Mouse (Mus musculus) bone marrow, adult 2 months (tissue): ENCODE measurements around the gene Cds1. TPM values are rescaled to one million over a fixed set of nuclear protein-coding genes. Genes with fewer than 3 reads are reported as not detected.

Source experiments
- H3K27ac ChIP-seq: fragments of 200-500 bp; 2 replicates; pipeline ENCODE4 v1.5.1; 2012; ENCODE audit warnings: low read depth, mild to moderate bottlenecking, control low read depth, inconsistent platforms, low read length; ENCODE audit not compliant: control insufficient read depth, poor library complexity, insufficient read depth
- H3K4me1 ChIP-seq: fragments of 200-500 bp; 2 replicates; pipeline ENCODE4 v1.6.1; 2011; ENCODE audit warnings: low read length; ENCODE audit not compliant: control insufficient read depth, insufficient read depth
- H3K4me3 ChIP-seq: fragments of 200-500 bp; replicated peaks from 2 replicates; pipeline ENCODE3; 2011; ENCODE audit warnings: mild to moderate bottlenecking, low read depth, low read length, control low read depth; ENCODE audit not compliant: control insufficient read depth
- CTCF ChIP-seq: fragments of 200-500 bp; IDR thresholded peaks from 2 replicates; pipeline ENCODE4 v1.5.1; 2011; ENCODE audit warnings: low read length, control low read depth; ENCODE audit not compliant: control insufficient read depth, insufficient read depth
- POLR2A ChIP-seq: fragments of 200-500 bp; IDR thresholded peaks from 2 replicates; pipeline ENCODE4 v1.6.1; 2011; ENCODE audit warnings: low read depth, mild to moderate bottlenecking, control low read depth, low read length, borderline replicate concordance; ENCODE audit not compliant: control insufficient read depth
- WGBS: fragments of 180-500 bp; shearing (Covaris S2); methylation state at CpG from one replicate; pipeline ENCODE4 v1.1.7; 2018; 5-methylcytosine and 5-hydroxymethylcytosine counted together
- polyA plus RNA-seq: library from polyadenylated mRNA; stranded (reverse); fragments of >200 nt; gene quantifications from 2 replicates; pipeline ENCODE4 v1.2.4, GENCODE M21; 2011; ENCODE audit warnings: low replicate concordance; ENCODE audit not compliant: missing spikeins, insufficient read depth, insufficient read length

Cds1 gene
- polyA plus RNA-seq, 1 experiment: 1.5 TPM

GRCm38 (mm10) chr5:101825111-101825911 lies 60.4 kb downstream of the Cds1 start:
- H3K4me1 ChIP-seq: no peaks in the 10 kb centered on the region
- H3K4me3 ChIP-seq: no peak overlapping the region
- H3K27ac ChIP-seq: no peak overlapping the region
- TF ChIP-seq CTCF (no peak), POLR2A (no peak)
- 71% methylated on average over 13 of the region's 13 CpGs for WGBS

DNA sequence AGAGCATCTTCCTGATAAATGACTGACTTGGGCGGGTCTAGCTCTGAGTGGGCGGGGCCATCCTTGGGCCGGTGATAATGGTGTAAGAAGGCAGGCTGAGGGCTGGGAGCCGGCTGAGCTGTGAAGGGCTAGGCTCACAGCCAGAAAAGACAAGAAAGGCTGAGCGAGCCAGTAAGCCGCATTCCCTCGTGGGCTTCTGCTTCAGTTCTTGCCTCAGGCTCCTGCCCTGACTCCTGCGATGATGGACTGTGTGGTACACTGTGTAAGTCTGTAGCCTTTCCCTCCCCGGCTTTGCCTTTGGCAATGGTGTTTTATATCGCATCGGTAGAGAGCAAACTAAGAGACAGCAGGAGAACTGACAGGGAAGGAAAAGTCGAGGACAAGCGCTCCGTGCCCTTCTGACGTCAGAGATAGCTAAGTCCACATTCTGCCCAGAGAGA lies 61.6 kb downstream of the Cds1 start:
- TF ChIP-seq POLR2A: no peak
- no peak for TF ChIP-seq CTCF
- H3K4me1 ChIP-seq: no peaks in the 10 kb centered on the region
- 18% methylated on average over 15 of the region's 15 CpGs for whole genome bisulfite sequencing
- H3K27ac ChIP-seq: no peak overlapping the region
- no peak overlapping the region for H3K4me3 ChIP-seq

GRCm38 (mm10) chr5:101827477-101827876 lies 62.5 kb downstream of the Cds1 start:
- 50% methylated on average over 12 of the region's 12 CpGs for WGBS
- Histone ChIP-seq H3K4me3 (no peak overlapping the region), H3K27ac (no peak overlapping the region), H3K4me1 (no peaks in the 10 kb centered on the region)
- TF ChIP-seq POLR2A (no peak), CTCF (no peak)

DNA sequence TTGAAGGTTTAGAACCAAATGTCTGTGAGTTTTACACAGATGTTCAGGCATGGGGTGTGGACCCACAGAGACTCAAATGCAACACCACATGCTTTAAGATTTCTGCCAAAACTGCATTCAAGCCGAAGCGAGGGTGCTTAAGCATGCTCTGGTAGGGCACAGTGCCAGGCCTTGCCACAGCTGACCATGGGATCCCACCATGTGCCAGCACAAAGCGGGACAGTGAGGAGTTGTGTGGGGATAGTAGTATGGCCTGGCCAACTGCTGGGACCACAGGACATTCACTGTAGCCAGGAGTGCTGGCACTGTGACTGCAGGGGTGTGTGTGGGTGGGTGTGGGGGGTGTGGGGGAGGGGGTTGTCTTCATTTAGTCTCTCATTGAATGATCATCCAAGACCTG lies 64.0 kb downstream of the Cds1 start:
- Histone ChIP-seq H3K4me3 (no peak overlapping the region), H3K27ac (no peak overlapping the region), H3K4me1 (no peaks in the 10 kb centered on the region)
- TF ChIP-seq POLR2A (no peak), CTCF (no peak)
- WGBS: 71% methylated on average over 3 of the region's 3 CpGs

DNA sequence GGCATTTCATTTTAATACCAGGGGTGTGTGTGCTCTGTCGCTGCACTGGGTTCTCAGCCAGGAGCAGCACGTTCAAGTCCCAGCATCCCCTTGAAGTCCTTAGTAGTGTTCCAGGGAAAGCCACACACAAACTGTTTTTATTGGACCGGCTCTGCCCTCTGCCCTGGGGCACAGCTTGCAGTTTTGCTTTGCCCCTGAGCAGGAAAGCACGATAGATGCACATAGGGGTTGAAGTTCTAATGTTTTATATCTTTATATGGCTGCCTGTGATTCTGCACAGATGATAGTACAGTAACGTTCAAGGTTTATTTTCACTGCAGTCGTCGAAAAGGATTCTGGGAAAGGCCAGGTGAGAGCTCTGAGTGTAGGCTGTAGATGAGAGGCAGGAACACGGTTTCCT lies 65.2 kb downstream of the Cds1 start:
- H3K4me3 ChIP-seq: no peak overlapping the region
- TF ChIP-seq CTCF (no peak), POLR2A (no peak)
- H3K27ac ChIP-seq: no peak overlapping the region
- no peaks in the 10 kb centered on the region for H3K4me1 ChIP-seq
- WGBS: 83% methylated on average over 8 of the region's 8 CpGs

DNA sequence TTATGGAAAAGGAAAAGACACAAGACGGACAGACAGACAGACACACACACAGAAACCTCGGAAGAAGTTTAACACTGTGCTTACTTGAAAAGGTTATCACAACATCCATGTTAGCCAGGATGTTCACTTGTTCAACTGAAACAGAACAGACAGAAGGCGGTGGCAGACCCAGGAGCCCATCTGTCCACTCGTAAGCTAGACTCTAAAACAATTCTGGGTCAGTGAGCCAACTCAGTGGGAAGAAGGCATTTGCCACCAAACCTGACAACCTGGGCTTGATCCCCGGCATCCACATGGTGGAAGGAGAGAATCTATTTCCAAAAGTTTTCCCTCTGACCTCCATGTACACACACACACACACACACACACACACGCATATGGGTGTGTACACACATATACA lies 67.1 kb downstream of the Cds1 start:
- no peaks in the 10 kb centered on the region for H3K4me1 ChIP-seq
- TF ChIP-seq POLR2A: no peak
- TF ChIP-seq CTCF: no peak
- WGBS: 91% methylated on average over 6 of the region's 6 CpGs
- H3K4me3 ChIP-seq: no peak overlapping the region
- no peak overlapping the region for H3K27ac ChIP-seq

DNA sequence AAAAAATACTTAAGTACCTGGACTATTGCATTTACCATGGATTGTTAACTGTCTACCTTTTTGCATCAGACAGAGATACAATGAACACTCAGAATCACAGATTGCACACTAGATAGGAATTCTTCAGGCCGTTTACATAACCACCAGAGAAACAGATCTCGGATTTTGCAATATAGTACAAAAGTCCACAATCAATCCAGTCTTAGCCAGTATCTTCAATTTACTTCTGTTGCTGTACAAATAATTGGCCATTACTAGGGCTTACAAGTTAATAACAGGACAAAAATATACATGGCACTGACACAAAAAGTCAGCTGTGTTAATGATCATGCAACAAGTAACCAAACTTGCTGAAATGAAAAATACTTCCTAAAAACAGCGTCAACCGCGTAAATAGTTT lies 68.1 kb downstream of the Cds1 start:
- Histone ChIP-seq H3K4me3 (no peak overlapping the region), H3K4me1 (no peaks in the 10 kb centered on the region), H3K27ac (no peak overlapping the region)
- no peak for TF ChIP-seq POLR2A
- TF ChIP-seq CTCF: no peak
- WGBS: 78% methylated on average over 5 of the region's 5 CpGs

DNA sequence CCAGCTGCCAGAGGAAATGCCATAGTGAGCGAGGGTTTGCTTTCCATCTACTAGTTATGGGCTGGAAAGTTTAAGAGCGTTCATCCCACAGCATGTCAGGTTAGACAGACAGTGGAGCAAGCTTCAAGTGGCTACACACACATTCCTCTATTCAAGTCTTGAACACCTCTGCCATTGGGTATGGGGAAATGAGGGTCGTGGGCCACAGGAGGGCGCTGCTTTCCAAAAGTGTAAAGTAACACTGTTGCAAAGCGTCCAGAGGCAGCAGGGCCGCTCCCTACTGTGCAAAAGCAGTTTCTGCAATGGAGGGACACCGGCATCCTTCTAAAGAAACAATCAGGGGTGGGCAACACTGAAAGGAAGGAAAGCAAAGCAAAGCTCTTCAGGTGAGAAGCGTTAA lies 68.9 kb downstream of the Cds1 start:
- no peak overlapping the region for H3K4me3 ChIP-seq
- no peak overlapping the region for H3K27ac ChIP-seq
- WGBS: 80% methylated on average over 8 of the region's 8 CpGs
- TF ChIP-seq CTCF (peak; percentile 31; the same call in 1 of the 2 replicates), POLR2A (no peak)
- no peaks in the 10 kb centered on the region for H3K4me1 ChIP-seq
